Mouse (Mus musculus) A20 (cell line): ENCODE measurements at regions not wholly inside any gene's neighbourhood (a gene's known extent, or its start where the extent isn't known, plus 50 kb on each side); places are given as distances from the start of the nearest gene placed in this dataset.

Experiments
- DNase-seq: peaks from one replicate; pipeline ENCODE4 v3.0.0-alpha.2; 2011; ENCODE audit warnings: low read depth, low spot score

DNA sequence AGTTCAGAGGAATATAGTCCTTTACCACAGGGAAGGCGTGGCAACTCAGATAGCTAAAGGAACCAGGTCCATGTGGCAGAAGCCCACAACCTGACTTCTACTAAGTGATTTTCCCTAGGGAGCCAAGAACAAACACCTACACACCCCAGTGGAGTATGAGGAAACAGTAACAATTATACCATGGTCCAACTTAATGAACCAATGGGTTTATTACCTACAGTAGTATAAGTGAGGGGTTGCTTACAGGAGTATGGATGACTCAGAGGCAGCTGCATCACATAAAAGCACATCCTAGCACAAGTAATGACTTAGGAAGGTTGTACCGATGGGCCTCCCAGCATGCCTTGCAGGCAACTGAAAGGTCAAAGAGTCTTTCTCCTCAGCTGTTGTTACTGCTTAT, 98.7 kb upstream of the Cul1 start:
- DNase-seq, result no peak

DNA sequence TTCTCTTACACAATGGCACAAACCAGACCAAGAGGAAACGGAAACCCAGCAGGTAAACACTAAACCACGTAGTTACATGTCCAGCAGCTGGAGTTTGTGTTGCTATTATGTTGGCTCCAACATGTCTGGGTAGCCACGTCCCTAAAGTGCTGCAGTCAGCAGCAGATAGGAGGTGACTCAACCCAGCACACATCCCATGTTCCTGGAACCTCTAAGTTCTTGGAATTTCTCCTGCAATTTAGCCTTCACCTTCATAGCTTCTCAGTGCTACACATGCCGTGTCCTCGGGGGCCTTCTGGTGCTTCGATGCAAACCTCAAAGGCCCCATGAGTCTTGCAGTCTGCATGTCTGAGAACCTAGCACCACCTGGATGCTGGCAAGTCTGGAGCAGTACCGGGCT, 97.7 kb upstream of the Cul1 start:
- no peak for DNase-seq

DNA sequence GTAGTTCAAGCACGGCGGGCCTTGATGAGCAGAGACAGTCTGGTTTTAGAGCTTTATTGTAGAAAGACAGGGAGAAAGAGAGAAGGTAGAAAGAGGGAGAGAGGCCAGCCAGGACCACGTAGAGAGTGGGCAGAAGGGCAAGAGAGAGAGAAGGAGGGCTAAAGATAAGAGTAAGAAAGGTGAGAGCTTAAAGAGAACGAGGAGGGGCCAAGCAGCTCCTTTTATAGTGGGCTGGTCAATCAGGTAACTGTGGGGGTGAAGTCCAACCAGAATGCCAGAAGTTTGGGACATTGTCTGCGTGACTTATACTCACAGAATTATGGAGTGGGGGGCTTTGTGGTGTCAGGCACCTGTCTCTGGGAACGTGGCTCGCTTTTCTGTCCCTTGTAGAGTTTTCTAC, 96.7 kb upstream of the Cul1 start:
- DNase-seq, result no peak

DNA sequence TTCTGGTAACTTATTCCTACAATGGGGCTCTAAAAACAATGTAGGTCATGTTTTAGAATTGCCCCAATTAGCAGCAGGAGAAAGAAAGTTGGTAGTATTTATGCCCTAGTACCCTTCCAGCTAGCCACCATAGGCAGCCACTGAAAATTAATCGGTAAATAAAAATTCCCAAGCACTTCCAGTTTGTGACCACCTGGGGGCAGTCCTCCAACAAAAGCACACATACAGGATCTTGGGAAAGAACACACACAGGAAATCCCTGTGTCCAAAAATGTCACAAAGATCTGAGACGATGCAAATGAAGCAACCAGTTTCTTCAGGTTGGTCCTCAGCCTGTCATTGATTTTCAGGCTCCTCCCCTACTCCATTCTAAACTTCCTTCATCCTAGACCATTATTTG, 94.5 kb upstream of the Cul1 start:
- peak; percentile 41 for DNase-seq

DNA sequence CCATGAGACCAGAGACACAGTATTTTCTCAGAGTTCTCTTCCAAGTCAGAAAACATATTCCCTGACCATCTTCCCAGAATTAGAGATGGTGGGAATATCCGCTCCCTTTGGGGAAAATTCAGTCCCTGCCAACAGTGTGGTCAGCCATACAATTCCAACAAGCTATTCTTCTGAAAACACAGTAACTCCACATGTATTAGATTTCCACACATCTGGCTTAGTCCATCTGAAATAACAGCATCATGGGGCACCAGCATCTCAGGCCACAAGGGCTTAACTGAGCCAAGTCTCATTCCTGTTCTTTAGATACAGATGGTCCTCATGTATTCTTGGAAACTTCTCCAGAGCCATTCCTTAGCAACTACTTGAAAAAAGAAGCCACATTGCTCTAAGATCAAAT, 89.2 kb upstream of the Cul1 start:
- DNase-seq, result no peak

DNA sequence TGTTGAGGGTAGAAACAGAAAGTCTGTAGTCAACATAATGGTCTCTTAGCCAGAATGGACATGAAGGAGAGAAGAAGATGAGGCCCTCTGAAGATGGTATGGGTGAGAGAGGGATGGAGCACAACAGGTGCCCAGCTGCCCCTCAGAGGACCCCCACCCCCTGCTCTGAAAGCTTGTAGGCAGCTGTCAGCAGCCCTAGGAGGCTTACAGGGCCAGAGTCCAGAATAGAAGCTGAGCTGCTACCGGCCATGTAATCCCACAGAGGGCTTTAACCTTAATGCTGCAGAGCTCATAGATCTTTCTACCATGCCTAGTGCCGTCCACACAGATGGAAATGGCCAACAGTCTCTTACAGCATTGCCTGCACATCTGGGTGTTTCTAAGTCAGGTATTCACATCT, 88.6 kb upstream of the Cul1 start:
- DNase-seq, result no peak

DNA sequence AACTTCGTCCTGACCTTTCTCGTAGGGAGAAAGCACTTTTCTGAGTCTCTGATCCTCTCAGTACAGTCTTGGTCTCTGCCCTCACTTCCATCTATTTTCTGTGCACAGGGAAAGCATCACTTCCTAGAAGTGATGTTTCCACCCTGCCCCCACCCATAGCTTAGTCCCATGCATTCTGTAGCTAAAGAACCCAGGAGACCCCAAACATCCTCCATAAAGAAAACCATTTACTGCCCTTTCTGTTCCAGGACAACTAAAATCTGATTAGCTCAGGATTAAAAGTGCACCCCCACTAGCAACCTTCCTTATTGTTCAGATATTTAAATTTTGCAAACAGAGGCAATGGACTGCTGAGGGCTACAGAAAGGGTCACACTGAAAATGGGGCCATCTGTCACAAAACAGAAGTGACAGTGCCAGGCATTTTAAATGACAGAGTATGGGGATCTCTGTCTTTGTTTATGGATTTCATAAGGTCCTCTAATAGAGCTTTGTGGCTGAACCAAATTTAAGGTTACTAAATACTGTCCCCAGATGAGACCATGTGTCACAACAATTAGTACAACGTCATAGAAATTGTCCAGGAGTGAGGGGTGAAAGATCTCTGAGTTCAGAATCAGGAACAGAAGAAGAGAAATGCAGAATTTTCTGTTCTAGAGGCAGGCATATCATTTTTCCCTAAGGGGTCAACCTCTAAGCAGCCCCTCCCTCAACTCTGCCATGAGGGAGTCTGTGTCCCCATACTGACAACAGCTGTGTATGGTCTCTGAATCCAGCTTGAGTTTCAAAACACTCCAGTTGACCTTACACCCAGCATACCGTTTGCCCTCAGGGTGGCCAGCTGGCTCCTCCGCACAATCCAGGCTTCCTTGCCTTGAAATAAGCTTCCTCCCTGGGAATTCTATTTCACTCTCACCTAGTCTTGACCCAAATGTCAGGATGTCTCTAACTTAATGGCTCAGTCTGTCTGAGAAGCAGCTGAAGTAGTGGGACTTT, 87.2 kb upstream of the Cul1 start:
- DNase-seq, result no peak

DNA sequence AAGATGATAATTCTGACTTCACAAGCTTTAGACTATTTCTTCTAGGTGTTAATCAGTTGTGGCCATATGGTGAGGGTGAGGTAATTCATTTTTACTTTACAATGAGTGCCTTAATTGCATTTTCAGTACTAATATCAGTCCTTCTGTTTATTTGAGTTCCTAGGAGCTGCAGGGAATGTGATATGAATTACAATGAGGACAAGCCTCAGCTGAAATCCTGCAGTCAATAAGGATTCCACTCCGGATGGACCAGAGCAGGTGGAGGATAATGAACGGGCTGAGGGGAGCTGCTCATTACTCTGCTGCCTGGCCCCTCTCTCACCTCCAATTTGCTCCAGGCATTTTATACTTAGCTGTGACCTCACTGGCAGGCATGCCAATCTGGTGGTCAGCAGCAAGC, 85.7 kb upstream of the Cul1 start:
- no peak for DNase-seq

DNA sequence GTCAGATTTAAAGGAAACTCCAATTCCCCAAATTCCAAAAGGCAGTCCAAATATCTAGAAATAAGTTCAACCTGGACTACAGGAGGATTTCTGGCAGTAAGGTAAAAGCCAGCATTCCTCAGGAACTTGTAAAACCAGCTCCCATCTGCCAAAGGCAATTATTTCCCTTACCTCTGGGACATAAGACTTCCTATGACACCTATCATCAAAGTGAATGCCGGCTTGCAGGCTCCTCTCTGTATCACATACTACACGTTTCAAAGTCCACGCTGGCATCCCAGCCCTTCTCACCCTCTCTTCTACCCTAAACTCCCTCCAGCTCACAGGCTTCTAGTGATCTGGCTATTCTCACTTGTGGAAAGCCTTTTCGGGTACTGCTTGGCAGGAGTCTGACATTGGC, 77.5 kb upstream of the Cul1 start:
- no peak for DNase-seq

DNA sequence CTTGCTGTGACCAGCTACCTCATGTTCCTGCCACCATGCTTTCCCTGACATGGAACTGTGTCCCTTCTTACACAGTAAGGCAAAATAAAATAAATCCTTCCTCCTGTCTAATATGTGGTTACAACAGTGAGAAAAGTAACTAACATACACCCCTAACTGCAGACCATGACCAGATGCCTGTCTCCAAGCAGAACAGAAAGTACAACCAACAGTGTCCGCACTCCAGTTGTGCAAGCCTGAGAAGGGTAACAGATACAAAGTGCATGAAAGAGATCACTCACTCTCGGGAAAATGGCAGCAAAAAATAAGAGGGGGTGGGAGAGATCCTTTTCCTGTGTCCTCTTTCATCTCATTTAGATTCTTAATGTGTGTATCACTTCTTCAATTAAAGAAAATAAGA, 71.7 kb upstream of the Cul1 start:
- DNase-seq, result no peak

DNA sequence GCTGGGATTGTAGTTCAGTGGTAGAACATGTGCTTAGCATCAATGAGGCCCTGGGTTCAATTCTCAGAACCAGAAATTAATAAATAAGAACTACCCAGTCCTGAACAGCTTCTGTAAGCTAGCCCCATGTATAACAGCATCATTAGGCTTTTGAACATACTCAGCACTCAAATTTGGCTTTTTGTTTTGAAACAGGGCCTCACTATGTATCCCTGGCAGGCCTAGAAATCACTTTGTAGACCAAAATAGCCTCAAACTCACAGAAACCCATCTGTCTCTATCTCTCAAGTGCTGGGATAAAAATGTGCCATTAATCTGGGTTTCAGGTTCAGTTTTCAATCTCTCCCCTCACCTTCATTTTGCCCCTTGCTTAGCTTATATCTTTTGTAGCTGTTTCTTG, 66.6 kb upstream of the Cul1 start:
- no peak for DNase-seq

DNA sequence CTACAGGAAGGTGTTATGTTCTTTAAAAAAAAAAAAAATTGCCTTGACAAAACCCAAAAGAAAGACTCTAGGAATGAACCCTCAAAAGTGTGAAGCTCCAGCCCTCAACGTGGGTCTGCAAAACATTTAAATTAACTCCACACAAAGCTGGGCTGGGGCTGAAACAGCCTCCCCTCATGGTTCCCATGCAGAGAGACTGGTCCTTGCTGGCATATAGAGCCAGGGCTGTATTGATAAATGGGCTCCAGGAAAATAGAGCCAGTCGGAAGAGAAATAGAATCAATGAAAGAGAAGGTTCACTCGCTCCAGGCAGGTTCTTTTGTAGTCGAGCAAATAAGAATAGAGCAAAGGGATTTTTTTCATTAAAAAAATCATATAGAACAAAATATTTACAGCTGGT, 63.3 kb upstream of the Cul1 start:
- DNase-seq, result no peak

DNA sequence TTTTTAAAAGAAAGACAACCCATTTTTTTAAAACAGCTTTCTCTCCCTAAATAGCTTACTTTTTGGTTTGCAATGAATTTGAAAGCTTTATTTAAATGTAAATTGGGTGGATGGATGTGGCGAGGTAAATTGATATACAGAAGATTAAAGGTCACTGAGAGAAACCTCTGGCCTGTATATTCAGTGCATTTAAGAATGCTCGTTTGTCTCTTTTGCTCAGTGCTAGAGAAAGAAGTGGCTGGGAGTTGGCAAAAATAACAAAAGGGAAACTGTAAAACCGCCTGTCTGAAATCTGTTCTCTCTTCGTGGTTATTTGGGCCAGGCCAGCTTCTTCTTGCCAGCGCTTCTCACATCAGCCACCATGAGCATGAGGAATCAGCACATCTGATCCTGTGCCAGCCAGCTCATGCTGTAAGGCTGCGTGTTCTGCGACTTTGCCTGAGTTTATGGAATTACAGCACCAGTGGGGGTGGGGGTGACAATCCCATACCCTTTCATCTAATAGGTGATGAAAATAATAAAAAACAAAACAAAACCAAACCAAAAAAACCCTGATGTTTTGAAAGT, 62.7 kb upstream of the Cul1 start:
- DNase-seq, result no peak

DNA sequence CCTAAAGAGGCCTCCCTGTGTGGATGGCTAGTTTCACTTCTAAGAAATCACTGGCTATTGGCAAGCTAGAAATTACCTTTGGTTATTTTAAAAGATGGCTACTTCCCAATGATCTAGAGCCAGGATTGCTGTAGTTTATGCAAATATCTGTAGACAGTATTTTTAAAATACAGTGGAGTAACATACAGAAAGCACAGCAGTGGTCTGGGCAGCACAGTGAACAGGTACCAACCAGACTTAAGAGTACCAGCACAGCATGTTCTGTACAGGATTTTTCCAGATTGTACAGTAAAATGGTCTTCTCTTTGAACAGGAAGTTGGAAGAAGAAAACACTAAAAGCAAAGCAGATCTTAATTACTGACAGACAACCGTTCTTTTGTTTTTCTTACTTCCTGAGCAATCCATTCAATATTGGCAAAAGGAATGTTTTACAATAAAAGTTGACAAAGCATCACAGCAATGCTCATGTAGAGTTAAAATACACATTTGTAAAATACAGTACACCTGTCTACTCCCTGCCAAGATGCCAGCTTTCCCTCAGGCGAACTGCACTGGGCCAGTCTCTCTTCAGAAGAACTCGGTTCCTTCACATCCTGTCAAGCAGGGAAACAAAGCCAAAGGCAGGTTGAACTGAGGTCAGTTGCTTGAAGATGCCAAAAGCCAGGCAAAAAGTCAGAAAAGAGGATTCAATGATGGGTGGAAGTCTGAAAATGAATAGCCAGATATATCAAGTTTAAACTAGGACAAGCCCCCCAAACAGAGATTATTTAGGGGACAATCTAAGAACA, 62.0 kb upstream of the Cul1 start:
- no peak for DNase-seq

DNA sequence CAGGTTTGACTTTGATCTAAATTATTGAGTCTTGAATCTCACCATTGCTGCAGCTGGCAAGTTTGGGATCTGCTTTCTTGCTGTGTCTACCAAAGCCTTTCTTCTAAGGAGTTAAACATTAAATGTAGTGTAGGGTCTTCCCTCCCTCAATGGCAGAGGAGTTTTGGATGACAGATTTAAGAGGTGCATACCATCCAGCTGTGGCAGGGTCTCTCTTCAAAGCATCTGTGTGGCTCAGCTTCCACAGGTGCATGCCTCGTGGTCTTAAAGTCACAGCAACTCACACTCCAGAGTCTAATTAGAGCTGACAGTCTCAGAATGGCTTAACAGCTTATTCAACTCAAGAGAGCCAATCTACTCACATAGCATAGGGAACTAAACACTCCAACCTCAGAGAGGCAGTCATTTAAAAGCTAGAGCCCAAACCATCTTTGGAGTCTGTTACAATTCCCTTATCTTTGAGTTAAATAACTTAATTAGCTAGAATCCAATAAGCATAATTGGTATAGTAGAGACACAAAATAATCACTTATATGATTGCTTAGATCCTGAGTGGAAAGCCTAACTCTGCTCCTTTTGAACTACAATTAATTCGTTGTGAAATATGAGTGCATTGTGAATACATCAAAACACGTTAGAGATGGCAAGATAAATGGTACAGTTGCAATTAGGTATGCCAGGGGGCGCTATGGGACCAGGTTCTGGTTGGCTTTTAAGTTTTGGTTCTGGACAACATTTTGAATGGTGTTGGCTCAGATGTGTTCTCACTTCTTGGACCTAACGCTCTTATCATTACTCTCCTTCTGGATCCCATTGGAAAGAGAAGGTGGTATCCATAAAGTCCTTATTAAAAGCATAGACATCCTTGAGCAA, 57.5 kb upstream of the Cul1 start:
- peak; percentile 63 for DNase-seq
